Mouse (Mus musculus): Measurements from ENCODE around the gene Wdr72.

The Wdr72 gene

DNA sequence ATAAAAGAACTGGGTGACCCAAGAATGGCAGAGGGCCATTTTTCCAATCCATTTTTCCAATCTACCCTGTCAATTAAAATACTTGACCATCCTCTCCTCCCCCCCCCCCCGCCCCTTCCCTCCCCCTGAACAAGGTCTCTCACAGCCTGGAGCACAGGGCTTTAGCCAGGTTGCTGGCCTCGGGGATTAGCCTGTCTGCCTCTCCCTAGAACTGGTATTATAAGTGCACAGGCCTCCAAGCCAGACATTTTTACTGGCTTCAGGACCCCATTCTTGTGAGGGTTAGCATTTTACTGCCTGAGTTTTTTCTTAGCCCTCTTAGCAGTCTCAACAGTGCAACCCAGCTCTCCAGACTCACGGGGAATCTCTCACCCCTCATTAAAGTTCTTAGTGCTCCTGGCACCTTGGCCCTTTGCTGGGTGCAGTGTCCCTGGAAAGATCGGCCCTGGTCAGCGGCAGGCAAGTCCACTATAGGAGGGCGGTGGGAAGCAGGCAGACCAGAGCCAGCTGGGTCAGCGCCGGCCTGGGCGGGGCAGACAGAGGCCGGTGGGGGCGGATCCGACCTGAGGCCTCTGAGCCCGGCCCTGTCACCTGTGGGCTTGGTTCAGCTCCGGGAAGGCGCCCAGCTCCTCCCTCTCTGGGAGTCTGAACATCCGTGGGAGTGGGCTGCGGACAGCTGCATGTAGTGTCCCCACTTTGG lies at the start of gene Wdr72:
Wdr72 (plus strand) TSS at position 596 of the 700 bp plus-strand sequence.
- no peak for DNase-seq

DNA sequence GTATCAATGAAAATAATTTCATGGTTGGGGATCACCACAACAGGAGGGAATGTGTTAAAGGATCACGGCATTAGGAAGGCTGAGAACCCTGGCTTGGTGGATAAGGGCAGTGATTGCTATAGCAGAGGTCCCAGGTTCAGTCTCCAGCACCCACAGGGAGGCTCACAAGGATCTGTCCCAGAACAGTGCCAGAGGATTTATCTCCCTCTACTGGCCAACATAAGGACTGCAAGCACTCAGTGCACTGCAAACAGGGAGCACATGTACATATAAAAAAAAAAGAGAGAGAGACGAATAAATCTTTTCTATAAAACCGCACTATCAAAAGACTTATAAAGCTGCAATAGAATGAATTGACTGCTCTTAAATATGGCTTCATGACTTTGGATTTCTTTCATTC lies 43.9 kb upstream of the Wdr72 start:
- DNase-seq: no peak

DNA sequence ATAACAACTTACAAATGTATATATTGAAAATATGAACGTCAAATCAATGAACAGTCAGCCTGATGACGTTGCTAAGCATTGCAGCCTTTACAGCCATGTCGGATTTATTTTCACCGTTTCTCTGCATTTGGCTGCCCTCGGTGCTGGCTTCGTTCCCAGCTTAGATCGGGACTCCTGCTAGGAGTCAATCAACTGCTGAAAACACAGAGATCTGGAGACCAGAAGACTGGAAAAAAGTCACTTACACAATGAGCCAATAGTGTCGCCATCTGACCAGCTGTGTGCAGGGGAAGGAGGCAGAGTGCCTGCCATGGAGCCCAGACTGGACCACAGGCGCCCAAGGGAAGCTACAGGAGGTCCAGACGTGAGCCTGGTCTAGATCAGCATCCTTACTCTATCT lies 43.4 kb upstream of the Wdr72 start:
- peak; percentile 9 for DNase-seq

DNA sequence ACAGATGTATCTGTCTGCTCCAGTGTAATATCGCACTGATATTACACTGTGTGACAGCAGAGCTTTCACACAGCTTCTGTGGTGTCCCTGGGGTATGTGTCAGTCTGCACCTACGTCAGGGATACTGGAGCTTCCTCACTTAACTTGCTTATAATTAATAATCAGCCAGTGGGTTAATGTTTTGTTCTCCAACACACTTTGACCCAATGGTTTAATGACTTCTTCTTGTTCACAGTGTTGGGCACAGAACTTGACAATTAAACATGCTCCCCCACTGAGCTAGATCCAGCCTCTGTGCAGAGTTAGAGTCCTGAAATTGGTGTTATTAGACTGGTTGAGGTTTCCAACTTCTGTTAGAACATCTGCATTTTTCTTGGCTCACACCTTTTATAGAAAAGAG lies 34.2 kb upstream of the Wdr72 start:
- no peak for DNase-seq

DNA sequence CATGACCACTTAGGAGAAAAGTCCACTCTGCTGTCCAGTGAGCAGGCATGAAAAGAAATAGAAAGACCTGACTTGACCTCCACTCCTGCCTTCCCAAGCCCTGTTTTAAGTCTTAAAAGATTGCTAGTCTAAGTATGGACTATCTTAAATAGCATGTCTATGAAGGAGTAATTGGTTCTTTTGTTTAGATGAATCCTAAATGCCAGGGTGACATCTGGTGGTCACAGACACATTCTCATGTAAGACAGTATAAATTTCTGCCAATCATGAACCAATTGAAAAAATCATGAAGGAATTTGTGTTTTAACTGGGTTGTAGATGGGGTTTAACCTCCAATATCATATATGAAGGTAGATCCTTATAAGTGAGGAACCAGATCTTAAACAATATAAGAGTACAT lies 31.7 kb upstream of the Wdr72 start:
- no peak for DNase-seq

DNA sequence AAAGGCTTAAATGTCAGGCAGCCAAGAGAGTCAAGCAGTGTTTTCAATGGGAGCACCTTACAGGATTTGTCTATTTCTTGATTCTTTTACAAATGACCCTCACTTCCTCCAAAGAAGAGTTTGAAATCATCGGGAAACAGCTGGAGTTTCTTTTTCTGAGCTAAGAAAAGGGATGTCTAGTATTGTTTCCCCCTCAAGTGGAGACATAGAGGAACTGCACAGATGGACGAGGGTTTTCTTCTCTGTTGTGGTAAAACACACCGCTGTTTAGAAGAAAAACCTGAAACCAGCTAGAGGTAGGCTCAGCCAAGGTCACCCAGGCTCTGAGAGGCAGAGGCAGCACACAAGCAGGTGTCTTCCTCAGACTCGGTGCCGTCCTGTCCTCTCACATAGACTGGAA lies 29.9 kb upstream of the Wdr72 start:
- no peak for DNase-seq

DNA sequence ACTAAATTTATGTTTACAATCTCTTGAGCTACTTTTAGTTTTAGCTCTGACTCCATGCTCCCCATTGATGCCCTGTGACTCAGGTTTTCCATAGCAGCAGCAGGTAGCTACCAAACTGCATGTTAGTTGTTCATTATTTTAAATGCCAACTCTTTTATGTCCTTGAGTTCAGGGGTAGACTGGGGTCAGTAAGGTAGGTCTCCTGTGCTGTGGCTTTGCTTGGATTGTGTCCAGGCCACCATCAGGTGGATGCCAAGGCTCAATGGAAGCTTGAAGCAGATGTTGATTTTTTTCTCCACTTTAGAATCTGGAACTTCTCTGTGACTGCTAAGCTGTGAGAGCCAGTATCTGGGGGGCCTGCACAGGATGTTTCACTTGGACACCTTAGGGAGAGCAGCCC lies 8.6 kb upstream of the Wdr72 start:
- no peak for DNase-seq

DNA sequence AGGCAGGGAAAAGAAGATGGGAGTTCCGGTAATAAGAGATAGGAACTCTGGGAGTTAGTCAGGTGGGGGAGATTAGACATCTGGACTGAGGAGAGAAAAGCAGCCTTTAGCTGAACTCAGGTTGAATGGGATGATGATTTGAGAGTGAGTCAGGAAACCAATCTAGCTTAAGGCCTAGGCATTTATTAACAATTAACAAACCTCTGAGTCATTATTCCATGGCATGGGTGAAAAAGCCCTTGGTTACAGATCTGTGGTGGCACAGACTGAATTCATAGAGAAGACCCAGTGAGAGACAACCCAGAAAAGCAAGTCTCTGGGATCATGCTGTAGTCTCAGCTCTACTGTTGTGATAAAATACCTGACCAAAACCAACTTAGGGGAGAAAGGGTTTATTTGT lies 7.5 kb upstream of the Wdr72 start:
- no peak for DNase-seq

DNA sequence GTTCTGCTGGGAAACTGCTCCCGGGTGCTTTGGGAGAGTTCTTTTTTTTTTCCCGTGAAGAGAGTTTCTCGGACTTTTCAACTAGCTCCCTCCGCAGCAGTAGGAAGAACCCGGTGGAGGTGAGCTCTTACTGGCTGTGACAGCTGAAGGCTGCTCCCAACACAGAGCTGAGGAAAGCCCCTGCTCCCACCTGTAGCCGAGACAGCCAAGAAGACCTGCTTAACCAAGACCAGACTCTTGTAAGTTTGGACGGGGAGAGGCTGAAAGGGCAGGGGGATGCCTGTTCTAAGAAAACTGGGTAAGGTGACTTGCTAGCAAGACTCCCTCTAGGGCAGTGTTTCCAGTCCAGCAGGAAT lies 283 bp downstream of the Wdr72 start:
- DNase-seq: no peak

DNA sequence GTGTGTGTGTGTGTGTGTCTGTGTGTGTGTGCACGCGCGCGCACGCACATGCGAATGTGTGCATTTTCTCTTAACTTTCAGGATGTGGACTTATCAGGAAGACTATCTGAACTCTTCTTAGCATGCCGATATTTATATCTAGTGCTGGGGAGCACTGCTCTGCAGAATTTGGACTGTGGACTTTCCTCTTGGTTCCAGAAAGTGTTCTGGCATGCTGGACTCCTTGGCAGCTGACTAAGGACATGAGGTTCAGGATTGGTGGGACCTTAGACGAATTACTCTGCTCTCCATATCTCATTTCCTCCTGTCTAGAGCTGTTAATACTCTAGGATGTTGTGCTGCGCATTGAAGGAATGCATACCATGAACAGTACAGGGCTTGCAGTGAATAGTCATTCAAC lies 2.4 kb downstream of the Wdr72 start:
- no peak for DNase-seq

DNA sequence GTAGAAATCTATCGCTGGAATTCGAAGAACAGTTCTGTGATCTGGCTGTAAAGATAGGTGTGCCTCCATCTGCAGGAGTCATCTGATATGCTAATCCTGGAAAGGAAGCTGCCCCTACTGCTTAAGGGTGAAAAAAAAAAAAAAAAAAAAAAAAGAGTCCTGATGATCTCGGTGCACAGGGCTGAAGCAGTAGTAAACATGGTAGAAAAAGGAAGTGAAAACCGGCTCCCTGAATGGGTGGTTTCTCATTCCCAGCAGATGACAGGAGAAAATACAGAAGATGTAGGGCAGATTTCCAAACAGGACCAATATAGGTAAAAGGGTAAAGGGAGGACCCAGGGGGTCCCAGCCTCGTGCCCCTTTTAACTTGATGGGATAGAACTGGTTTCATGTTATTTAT lies 16.1 kb downstream of the Wdr72 start:
- DNase-seq: no peak

DNA sequence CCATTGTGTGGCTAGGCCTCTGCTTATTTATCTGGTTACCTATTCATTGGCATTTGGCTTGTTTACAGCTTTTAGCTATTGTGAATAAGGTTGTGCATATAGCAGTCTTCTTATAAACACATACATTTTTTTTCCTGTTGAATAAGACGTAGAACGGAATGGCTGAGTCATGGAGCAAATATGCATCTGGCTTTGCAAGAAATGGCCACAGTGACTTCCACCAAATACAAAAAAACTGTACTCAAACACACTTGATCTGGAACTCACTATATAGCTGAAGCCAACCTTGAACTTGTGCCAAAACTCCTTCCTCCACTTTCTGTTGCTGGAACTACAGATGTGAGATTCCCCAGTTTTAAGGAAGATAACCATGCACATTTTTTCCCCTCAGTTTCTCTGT lies 23.9 kb downstream of the Wdr72 start:
- DNase-seq: no peak

DNA sequence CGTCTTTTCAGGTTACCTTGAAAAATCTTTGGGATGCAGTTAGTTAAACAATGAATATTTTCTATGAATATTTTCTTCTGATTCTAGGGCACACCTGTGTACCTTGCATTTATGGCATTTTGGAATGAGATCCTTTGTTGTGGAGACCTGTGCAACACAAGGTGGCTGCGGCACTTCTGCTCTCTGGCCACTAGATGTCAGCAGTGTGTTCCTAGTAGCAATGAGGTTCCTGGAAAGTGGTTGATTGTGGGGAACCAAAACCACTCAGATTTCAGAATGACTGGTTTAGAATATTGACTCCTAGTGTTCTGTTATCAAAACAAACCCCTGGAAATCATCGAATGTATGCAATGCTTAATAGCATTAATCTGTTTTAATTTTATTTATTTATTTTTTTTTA lies 31.7 kb downstream of the Wdr72 start:
- DNase-seq: peak; percentile 78

DNA sequence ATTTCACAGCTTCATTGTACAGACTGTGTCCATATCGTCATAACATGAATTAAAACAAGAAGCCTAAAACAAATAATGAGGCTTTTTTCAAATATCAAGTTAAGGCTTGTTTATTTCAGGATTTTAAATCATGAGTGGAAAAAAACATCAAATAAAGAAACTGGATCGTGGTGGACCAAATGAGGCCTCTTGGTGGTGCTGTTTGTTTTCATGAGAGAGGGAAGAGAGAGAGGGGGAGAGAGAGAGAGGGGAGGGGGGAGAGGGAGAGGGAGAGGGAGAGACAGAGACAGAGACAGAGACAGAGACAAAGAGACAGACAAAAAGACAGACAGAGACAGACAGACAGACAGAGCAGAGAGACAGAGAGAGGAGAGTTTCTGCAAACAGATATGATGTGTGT lies 32.5 kb downstream of the Wdr72 start:
- no peak for DNase-seq

DNA sequence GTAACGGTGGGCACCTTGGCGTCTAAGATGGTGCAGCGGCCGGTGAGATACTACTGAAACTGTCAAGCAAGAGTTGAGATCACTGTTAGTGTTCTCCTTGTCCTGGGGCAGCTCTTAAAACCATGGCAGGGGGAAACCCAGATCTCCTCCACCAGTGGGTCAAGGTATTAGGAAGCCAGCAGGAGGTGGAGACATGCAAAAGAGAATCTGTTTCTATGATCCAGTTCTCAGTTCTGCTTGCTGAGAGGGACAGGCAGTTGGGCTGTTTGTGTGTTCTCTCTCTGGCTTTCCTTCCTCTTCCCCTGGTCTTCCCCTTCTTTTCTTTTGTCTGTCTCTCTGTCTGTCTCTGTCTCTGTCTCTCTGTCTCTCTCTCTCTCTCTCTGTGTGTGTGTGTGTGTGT lies 35.0 kb downstream of the Wdr72 start:
- no peak for DNase-seq

DNA sequence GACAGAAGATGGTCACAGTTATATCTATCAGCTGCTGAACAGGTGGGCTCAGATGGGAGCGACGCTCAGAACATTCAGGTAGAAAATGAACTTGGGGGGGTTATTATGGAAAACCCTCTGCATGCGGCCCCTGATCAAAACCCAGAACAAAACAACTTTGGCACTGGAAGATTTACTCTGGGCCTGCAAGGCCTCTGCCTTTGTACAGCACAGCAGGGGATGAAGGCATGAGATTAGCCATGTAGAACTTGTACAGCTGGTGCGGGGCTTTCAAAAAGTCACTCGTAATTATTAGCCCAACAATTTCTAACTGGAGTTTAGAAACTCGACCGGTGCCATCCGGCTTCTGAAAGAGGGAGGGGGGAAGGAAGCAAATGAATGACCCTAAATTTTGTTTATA lies 38.1 kb downstream of the Wdr72 start:
- DNase-seq: no peak

DNA sequence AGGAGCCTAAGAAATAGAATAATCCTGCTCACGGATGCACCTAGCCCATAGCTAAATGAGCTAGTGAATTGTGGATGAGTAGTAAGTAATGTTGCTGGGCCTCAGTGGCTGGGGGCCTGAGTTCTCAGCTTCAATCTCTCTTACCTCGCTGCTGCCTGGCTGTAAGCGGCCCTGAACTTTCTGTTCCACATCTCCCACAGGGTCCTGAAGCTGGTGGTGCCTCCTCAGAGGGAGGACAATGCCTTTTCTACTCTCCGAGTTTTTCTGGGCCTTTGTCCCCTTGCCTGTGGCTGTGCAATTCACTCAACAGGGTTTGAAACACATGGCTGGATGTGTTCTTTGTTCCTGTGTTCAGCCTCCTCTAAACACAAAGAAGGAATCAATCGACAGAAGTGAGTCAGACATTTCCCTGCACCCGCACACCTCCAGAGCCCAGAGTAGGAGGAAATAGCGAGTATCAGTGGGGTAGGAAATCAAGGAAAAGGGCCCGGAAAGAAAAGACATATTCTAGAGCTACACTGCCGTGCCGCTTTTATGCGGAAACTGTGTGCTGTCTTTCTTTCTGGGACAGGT lies 50.3 kb downstream of the Wdr72 start:
- no peak for DNase-seq

DNA sequence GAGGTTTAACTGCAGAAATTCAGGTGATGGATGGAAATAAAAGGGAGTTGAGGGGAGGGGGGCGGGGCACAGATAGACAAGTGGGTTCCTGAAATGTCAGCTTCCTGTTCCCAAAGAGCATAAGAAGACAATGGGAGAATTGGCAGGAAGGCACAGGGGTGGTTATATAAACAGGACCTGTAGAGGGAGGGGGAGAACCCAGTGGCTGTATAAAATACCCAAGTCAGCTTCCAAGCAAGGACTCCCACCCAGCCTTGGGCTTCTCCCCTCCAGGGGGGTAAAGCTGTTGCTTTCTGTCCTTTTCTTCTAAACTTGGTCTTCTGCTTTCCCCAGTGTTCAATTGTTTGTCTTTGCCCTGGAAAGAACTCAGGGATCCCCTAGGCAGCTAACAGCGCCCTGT lies 55.5 kb downstream of the Wdr72 start:
- no peak for DNase-seq

DNA sequence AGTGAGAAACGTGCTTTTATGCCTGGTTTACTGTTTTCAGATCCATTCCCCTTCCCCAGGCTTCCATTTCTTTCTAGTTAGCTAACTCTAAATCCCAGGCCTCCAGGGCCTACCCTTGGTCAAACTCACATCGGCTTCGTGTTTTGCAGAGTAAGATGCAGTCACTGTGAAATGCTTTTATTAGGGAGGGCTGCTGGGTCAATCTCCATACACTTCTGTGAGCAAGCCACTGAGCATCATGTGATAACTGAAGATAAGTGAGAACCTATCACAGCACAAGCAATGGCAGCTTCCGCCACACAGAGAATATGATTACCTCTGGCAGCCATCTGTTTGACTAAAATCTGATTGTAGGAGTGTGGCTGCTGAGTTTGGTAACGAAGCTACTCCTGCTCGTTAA lies 59.7 kb downstream of the Wdr72 start:
- no peak for DNase-seq

DNA sequence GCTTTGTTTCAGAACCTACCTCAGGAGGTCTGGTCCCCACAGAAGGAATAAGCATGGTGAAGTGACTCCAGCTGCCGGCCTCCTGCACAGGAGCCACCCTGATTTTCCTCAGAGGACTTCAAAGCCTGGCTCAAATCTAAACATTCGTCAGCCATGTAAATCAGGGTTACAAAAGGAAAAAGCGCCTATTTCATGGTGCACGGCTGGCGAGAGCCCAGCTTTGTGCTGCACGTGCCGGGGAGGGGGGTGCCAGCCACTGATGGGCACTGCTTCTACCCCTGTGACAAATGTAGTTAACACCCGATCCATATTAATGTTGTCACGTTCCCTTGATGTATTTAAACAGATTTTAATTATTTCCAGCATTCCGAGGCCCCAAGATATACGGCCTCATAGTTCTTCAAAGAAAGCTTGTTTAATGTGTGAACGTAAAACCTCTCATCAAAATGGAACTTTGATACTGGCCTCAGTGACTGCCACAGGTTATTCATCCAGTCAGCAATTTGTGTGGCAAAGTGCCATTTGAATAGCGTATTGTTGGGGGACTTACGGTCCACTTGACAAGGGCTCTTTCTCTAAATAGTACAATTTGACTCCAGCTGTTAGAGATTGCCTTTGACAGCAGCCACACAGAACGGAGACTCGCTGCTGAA lies 76.7 kb downstream of the Wdr72 start:
- peak; percentile 19 for DNase-seq

DNA sequence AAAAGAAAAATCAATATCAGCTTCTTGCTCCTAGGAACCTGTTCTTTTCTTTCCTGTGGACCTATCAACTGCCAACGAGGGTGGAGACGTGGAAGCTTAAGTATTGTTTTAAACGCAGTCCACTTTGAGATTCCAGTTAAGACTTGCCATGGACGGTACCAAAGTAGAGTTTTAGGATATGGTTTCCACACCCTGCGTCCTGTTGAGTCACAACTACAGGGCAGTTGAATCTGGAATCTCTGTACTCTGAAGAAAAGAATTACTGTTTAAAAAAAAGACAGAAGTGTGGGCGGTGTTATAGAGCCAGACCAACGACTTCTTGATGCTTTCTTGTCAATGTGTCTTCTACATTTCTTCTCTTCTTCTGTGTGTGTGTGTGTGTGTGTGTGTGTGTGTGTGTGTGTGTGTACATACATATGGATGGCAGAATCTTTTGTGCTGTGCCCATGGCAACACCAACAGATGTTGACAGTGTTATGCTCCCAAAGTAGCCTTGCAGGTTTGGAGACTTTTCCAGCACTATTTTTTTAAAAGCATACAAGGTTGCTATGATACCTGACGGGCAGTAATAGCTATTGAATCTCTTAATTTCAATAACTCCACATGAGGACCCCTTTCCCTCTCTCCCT lies 77.4 kb downstream of the Wdr72 start:
- DNase-seq: no peak

DNA sequence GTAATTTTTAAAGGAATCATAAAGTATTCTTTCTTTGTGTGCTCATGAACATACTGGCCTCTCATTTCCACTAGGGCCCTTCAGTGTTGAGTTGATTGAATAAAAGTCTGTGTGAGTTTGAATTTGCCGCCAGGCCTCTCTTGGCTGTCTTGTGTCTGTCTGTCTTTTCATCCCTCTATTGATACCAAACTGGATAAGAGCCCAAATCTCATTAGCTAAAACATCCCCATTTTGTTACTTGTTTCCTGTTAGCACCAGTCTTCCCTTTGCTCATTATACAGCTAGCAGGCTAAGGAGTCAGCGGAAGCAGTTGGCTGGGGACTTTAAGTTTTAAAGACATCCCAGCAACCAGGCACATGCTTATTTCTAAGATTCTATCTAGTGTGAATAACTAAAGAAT lies 84.7 kb downstream of the Wdr72 start:
- no peak for DNase-seq

DNA sequence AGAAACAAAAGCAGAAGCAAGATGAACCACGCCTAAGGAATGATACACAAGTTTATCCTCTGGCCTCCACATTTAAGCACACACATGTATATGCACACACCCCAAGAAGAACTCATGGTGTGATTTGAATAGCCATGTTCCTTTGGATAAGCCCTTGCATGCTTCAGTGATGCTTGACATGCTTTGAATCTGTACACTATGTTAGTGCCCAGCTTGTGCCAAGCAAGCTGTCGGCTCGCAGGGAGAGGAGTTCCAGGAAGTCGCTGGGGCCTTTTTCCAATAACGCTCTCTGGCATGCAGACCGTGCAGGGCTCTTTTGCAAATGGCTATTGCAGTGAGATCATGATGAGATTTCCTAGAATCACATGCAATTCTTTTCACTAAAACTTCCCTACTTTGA lies 118.1 kb downstream of the Wdr72 start:
- peak; percentile 19 for DNase-seq

DNA sequence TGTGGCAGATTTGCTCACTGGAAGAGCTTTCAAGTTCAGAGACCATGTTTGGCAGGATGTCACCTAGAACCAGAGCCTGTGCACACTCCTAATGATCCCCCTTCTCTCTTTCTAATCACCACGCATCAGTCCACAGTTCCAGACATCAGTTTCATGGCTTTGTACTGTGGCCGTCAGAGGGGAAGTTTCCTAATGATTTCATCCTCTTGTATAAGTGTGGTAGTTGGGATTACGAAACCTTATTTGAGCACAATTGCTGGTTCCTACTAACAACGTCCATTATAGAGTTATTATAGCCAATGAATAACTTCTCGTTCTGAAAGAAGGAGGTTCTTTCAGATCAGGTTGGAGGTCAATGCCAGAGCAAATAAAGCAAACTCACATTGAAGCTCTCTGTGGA lies 131.1 kb downstream of the Wdr72 start:
- DNase-seq: no peak

Data from right cerebral cortex, postnatal 4 days (tissue).